Mouse (Mus musculus): ENCODE measurements around the gene Spop.
"Not testable (repeated sequence)": the region's sequence is repeated elsewhere in the genome, so short reads cannot be mapped to it uniquely, and the experiment has no call there.

Gene Spop

DNA sequence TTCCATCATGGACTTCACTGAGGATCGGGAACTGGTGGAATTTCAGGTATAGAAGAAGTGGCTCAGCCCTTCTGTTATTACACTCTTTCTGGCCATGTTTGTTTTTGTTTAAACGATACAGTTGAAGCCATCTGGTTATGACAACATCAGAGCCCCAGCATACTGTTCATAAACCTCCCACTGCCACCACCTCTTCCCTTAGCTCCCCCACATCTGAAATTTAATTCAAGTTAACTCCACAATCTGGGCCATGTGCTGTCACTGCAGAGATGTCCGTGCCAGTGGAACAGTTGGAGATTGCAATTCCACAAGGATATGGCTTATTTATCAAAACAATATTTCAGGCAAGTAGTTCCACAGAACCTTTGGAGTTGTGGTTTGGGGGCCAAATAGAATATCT is 80.5 kb downstream of the Spop start:
- no peak for DNase-seq (ENCODE audit: low read depth, low spot score)

DNA sequence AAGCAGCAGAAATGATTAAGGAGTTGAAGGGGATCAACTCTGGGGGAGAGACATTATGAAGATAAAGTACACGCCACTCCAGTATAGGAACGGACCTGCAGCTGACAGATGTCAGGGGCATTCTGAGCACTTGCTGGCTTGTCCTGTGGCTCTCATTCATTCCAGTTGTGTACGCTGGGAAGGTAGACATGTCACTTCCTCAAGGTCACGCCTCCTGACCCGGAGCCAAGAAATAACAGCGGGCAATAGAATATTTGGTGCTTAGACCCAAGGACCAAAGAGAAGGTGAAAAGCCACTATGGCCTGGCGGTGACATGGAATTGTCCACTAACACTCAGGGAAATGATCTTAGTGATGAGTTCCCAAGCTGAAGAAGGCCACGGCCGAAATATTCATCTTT is 82.0 kb downstream of the Spop start:
- no peak for DNase-seq (ENCODE audit: low read depth, low spot score)

DNA sequence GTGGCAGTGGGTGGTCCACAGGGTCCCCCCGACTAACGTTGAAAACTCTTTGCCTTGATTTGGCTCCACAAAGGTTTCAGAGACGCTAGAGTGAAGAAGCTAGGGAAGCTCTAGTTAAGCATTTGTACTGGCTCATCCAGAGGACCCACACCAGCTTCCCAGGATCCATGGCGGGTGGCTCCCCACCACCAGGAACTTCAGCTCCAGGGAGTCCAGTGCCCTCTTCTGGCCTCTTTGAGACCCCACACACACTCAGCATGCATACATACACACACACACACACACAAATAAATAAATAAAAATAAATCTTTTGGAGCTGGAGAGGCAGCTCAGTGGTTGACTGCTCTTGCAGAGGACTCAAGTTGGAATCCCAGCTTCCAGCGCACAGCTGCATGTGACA is 84.0 kb downstream of the Spop start:
- no peak for DNase-seq (ENCODE audit: low read depth, low spot score)

GRCm38 (mm10) chr11:95500412-95500811 is 86.5 kb downstream of the Spop start:
- no peak for DNase-seq (ENCODE audit: low read depth, low spot score)

GRCm38 (mm10) chr11:95500836-95501235 is 87.0 kb downstream of the Spop start:
- no peak for DNase-seq (ENCODE audit: low read depth, low spot score)

- not testable (repeated sequence) for DNase-seq (ENCODE audit: low read depth, low spot score)
Observed at GRCm38 (mm10) chr11:95501826-95502225, 87.9 kb downstream of the Spop start.

DNA sequence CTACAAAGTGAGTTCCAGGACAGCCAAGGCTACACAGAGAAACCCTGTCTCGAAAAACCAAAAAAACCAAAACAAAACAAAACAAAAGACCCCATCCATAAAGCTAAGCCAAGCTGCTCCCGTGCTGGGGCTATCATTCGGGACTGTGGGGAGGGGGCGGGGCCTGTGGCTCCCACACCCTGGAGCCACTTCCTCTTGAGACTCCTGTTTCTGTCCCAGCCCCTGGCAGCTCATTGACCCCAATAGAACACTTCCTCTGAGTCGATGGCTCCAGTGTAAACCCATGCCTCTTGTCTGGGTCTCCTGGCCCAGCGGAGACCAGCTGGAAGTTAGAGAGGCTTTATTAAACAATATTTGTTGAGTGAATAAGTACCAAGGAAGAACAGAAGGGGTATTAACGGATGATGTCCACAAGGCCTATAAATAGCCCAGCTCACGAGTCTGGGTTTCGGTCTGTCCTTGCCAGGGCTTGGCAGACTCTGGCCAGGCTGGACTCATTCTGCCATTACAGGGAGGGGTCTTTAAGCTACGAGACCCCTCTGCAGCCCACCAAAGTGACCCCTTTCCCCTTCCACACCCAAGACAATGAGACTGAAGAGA is 89.8 kb downstream of the Spop start:
- no peak for DNase-seq (ENCODE audit: low read depth, low spot score)

GRCm38 (mm10) chr11:95504271-95504731 is 90.4 kb downstream of the Spop start:
- DNase-seq (ENCODE audit: low read depth, low spot score), result no peak

GRCm38 (mm10) chr11:95507041-95507716 is 93.3 kb downstream of the Spop start:
- DNase-seq (ENCODE audit: low read depth, low spot score), result no peak

- DNase-seq (ENCODE audit: low read depth, low spot score), result no peak
Observed at GRCm38 (mm10) chr11:95507785-95508184, 93.9 kb downstream of the Spop start.

DNA sequence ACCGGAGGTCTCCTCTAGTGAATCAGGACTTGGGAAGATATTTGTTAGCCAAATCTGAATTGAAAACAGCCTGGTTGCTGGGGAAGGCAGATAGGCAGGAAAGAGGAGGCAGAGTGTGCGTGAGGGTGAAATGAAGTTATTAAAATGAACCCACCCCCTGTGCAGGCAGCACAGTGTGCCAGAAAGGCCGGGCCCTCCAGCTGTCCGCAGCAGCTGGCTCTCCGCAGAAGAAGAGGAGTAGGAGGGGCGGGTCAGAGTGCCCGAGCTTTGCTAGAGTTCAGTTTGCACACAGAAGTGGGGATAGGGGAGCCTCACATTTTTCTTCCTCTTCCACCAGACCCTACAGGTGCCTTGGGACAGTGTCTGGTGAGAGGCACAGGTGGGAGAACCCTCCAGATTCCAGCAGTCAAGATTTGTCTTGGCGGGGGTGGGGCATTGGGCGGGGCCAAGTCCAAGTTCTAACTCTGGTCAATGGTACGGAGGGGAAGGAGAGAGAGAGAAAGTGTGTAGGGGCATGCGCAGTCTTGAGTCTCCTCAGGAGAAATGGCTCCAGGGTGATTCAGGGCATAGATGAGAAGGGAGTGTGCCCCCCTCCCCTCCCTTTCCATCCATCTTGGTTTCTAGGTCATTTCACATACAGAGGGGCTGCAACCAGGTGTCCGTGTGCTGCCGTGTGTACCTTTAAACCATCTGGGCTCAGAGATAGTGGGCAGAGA is 94.5 kb downstream of the Spop start:
- no peak for DNase-seq (ENCODE audit: low read depth, low spot score)

- no peak for DNase-seq (ENCODE audit: low read depth, low spot score)
Observed at GRCm38 (mm10) chr11:95509126-95509717, 95.3 kb downstream of the Spop start.

GRCm38 (mm10) chr11:95510631-95511030 is 96.8 kb downstream of the Spop start:
- DNase-seq (ENCODE audit: low read depth, low spot score), result no peak

GRCm38 (mm10) chr11:95511919-95512318 is 98.0 kb downstream of the Spop start:
- DNase-seq (ENCODE audit: low read depth, low spot score), result no peak

DNA sequence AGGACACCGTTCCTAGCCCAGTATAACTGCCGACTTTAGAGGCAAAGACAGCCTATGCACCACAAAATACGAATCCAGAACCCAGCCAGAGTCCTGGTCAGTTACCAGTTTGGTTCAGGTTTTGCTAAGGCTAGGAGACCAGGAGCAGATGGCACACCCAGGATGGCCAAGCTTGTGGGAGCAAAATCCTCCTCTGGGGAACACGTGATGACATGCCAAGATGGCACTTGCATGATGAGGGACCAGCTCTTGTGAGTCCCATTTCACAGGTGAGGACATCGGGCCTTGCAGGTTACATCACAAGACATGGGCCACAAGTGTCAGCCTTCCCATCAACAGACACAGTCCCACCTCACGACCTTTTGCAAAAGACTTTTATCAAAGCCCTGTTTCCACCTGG is 98.5 kb downstream of the Spop start:
- no peak for DNase-seq (ENCODE audit: low read depth, low spot score)

GRCm38 (mm10) chr11:95513461-95514297 is 99.8 kb downstream of the Spop start:
- no peak for DNase-seq (ENCODE audit: low read depth, low spot score)

GRCm38 (mm10) chr11:95514298-95514861 is 100.5 kb downstream of the Spop start, which contains the start of gene Nxph3:
Gene Nxph3 (minus strand): TSS chr11:95514570.
- DNase-seq (ENCODE audit: low read depth, low spot score), result no peak

DNA sequence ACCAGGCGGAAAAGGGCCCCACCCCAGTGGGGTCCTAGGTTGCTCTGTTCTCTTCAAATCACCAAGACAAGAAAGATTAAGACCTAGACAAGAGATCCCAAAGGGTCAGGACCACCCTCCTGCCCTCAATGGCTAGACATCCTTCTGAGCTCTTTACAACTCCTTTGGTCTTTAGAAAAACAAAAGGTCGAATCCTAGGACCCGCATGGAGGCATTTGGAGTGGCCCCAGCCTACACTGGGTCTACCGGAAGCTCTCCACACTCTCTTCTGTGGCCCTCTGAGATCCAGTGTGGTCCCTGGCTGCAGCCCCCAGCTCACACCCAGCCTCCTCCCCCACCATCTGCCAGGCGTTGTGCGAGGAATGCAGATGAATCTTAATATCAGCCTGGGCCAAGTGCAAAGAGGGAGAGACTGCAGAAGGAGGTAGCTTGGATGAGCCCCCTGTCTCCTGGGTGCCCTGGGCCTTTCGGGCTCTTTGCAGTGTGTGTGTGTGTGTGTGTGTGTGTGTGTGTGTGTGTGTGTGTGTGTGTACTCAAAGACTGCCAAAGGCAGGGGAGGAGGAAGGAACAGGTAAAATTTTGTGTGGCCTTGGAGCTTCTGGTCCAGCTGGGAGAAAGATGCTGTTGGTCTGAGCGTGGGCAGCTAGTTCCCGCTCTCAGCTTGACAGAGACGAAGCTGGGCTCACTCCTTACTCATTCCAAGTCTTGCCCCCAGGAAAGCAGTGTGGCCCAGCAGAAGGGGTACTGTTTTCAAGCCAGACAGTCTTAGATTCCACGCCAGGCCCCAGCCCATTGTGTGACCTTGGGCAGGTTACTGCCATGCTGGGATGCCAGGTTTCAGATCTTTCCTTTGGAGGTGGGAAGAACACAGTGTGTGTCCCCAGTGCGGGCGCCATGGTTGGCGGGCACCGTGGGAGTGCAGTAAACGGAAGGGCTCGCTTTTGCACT is 101.8 kb downstream of the Spop start:
- no peak for DNase-seq (ENCODE audit: low read depth, low spot score)

DNA sequence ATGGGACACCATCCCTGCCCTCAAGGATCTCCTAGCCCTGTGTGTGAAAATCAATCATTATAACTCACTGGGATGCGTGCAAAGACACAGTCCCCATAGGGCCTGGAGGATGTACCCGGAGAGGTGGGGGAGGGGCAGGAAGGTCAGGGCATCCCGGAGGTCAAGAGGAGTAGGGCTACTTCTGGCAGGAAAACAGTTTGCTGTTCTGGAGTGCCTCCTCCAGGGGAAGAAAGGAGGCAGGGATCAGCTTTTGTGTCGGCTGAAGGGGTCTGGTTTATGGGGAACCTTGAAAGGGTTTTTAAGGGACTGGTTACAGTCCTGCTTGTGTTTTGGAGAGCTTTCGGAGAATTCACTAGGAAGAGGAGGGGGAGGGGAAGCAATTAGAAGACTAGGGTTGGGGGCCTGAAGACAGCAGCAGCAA is 102.6 kb downstream of the Spop start:
- no peak for DNase-seq (ENCODE audit: low read depth, low spot score)

DNA sequence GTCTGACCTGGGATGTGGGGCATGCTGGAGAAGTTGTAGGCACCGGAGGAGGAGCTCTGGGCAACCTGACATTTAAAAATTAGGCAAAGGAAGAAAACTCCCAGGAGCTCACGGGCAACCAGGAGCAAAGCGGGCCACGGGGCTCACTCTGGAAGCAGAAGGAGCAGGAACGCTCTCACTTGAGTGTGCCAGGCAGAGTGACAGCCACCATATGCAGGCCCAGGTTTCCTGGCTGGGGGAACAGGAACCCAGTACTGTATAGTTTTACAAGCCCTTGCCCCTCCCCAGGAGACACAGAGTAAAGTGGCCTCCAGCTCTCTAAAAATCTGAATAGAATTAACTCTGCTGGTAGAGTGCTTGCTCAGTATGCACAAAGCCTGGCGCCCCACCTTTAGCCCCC is 103.3 kb downstream of the Spop start:
- no peak for DNase-seq (ENCODE audit: low read depth, low spot score)
